Mouse (Mus musculus) heart, adult 18-20 months (tissue): ENCODE results near the gene Tox3. TPM values are rescaled to one million over a fixed set of nuclear protein-coding genes. Genes with fewer than 3 reads are reported as not detected.

Experiments
- DNase-seq, 2 experiments: peaks; one replicate each; pipeline ENCODE4 v3.0.0; 2021 to 2022; ENCODE audit warnings: mixed read lengths in 1 of 2
- total RNA-seq, 2 experiments: library from RNA; stranded (reverse); gene quantifications; 2 replicates each; pipeline ENCODE4 v1.2.3; 2021

The Tox3 gene
- total RNA-seq, 2 experiments from 2014 or later: 1.3 to 2.1 TPM

GRCm38 (mm10) chr8:90330377-90331285 lies 17.5 kb downstream of the Tox3 start:
- DNase-seq: no peak

GRCm38 (mm10) chr8:90323824-90324223 lies 24.3 kb downstream of the Tox3 start:
- DNase-seq: no peak

DNA sequence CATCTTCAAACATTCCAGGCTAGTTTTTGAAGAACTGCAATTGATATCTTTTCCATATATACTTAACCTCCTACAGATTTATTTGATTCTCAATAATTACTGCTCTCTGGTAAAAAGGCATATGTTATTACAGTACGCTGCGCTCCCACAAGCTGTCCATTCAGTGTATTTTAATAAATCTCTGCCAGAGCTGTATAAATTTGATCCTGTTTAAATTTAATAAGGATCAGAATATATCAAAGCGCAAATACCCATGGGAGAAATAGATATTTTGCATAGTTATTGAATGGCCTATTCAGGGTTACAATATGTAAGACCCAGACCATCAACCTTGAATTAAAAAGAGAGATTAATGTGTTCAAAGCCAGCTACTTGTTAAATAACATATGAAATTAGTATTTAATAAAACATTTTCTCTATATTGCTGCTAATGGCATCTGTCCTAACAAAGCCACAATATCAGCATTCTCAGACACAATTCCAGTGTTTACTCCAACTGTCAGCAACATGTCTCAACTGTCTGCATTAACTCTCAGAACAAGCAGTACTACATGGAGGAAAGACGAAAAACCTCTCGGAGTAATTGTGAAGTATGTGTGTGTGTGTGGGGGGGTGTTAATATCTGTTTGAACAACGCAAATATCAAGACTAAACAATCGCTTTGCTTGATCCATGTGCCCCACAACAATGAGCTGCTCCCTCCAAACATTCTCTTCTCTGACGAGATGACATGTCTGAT lies 25.3 kb downstream of the Tox3 start:
- no peak for DNase-seq

DNA sequence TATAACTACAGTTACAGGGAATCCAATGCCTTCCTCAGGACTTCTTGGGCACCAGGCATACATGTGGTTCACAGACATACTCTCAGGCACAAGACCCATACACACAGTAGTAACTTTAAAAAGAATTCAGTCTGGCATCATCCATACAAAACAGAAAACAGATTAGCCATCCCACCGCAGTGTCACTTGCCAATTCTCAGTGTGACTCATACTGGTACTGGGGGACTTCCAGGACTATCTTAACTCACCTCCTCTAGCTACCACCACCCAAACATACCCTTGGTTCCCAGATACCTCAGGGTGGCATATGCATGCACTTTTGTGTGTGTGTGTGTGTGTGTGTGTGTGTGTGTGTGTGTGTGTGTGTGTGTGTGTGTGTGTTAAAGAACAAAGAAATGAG lies 26.9 kb downstream of the Tox3 start:
- DNase-seq: no peak

DNA sequence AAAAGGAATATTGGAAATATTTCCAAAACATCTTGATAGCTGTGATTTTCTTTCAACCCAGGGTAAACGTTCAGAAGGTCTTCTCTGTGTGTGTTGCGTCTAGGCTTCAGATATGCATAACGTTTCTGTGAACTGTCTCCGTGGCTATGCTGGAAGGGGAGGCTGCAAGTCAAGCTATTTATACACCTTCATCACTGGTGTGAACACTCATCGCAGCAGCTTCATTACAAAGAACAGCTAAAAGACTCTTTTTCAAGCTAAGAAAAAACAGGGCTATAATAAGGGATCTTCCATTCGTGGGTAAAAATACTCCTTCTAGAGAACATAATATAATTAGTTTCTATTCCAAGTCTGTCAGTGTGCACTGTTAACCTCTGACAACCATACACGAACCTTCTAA lies 33.8 kb downstream of the Tox3 start:
- DNase-seq: no peak

DNA sequence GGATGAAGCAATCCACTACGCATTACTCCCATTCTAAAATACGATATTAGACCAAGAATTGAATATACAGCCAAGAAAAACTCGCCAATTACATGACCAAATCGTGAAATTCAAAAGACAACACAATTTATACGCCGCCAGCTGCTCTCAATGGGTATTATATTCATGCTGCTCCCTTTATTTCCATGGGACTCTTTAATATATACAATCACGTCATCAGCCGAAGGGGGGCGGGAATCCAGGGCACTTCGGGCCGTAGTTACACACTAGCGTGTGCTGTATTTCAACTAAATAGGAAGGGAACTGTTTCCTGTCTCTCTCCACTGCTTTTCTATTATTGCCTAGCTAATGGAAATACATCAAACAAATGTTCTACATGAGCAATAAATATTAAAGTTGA lies 45.2 kb downstream of the Tox3 start:
- no peak for DNase-seq

DNA sequence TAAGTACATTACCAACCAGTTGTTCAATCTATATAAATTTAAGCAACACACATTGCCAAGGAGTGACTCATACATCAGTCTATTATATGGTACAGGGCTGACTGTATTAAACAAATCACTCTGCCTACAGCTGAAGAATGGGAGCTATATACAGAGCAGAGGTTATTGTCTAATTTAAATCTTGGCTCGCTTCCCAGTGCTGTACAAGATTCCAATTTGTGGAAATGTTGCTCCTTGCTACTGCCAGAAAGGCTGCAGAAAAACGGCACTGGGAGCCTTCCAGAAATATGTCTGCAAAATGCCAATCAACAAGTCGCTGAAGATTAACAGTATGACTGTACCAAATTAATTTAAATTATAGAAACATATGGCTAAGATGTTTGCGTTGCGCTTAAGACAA lies 45.9 kb downstream of the Tox3 start:
- DNase-seq: peak; percentile 4 to 11

DNA sequence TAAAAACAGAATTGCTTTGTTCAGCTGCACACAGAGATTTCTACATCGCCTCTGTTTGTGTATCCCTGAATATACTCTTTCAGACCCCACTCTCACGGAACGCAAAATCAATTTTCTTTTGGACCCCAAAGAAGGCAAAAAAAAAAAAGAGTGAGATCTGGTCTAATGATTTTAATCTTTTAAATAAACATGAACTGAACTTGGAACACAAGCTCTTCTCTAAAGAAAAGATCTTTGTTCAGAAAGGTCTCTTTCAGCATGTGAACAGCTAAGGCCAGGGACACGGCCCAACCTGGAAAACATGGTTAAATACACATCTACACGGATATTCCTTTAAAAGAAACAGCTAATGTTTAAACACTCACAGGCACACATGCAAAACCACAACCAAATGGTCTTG lies 46.6 kb downstream of the Tox3 start:
- DNase-seq: no peak

DNA sequence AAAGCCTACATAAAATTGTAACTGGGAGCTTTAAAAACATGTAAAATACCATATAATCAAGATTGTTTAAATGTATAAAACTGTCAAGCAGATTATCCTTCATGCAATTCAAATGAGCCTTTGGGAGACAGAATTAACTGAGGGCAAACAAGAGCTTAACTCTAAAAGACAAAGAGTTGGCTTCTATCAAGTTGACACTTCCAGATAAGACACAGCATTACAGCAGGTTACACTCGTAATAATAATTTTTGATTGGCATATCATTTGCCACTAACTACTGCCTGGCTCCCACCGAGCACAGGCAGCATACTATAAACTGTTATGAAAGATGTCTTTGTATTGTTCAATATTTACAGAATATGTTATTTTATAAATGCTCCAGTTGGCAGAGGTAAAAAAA lies 47.2 kb downstream of the Tox3 start:
- DNase-seq: no peak

DNA sequence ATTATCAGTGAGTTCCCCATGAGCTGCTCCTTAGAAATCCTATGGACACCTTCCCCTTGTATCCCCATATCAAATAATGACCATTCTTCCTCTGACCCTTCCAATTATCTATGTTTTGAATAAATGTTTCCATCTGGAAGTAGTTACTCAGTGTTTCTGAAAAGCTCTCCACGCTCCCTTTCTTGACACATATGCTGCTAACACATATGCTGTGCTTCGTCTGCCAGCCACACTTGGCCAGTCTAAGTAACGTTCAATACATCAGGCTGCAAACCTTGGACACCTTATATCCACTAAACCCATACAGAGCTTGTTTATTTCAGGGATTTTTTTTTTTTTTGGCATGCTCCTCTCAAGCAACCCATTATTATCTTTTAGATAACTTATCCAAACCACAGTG lies 54.1 kb downstream of the Tox3 start:
- no peak for DNase-seq

- DNase-seq: no peak
These were observed 57.3 kb downstream of the Tox3 start for GRCm38 (mm10) chr8:90290811-90291210.

DNA sequence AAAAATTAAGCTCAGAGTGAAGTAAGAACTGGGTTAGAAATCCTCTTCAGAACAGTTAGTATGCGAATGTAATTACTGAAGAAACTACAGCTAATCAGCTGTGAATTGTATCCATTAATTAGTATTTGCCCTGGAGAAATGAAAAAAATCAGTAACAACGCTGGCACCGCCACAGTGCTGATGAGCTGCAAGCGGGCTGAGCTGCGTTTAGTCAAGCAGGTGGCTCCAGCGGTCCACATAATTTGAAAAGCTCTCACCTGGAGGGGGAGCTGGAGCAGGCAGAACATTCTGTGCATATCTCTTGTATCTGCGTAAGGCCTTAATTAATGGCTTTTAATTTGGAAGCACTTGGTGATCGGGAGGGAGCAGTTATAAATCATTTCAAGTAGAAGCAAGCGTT lies 71.4 kb downstream of the Tox3 start:
- DNase-seq: no peak

- DNase-seq: no peak
These were observed 75.0 kb downstream of the Tox3 start for GRCm38 (mm10) chr8:90273182-90273581.

DNA sequence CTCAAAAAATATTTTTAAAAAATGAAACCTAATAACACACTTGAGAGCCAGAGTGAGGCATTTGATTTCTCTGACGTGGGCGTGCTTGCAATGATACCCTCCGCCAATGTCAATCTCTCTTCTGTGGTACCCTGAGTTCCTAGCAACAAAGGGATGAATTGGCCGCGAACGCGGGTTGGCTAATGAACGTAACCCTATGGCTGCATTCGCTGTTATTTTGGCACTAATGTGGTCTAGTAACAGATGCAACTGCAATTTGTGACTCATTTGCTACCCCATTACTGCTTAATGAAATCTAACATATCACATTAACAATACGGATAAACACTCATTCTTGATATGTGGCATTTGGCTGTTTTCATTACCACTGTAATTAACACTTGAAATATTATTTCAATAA lies 76.2 kb downstream of the Tox3 start:
- no peak for DNase-seq

DNA sequence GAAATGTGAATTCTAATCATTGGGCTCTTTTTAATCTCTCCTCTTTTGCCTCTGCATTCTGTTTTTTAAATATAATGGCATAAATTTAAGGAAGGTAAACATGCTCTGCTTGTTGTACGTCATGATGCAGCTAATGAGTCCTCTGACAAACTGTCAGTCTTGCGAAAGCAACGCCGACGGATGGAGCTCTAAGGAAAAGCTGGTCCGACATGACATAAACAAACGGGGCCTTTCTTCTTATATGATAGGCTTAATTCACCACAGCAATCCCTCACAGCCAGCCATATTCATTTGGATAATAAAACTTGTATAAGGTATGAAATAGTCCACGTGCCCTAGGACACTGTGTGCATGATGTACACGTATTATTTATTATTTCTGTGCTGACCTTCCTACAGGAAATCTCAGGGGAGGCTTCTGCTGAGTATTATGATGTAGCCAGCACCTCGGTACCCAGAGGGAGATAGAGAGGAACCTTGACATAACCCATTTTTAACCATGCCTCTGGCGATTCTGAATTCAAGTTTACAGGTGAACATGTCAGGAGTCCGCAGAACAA lies 80.4 kb downstream of the Tox3 start:
- no peak for DNase-seq

DNA sequence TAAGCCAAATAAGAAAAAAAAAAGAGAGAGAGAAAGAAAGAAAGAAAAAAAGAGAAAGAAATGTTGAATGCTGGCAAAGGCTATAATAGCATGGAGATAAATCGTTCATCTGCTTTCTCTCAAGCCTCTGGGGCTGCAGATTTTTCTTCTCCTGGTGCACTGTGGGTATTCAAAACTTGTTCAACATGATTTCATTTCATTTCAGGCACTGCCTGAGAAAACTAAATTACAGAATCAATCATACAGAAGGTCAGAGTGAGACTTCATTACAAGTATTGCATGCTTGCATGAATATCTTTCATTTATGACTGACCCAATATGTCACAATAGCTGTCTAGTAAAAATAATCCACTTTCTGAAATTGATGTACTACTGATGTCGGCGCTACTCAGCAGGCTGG lies 81.2 kb downstream of the Tox3 start:
- DNase-seq: no peak

DNA sequence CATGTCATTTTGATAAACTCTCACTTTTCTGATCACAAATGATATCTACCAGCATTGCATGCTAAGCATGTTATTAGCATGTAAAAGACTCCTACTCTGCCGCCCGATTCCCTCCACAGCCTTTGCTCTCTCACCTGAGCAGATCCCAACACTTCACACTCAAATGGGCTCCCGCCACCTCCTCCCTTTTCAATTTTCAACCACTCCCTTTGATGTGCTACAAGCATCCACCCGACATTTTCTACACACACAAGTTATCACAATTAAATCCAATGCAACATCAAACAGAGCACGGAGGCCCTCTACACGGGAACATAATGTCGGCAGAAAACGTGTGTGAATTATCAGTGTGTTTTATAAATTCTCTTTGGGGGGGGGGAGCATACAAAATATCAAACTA lies 81.9 kb downstream of the Tox3 start:
- DNase-seq: no peak

- no peak for DNase-seq
These were observed 93.8 kb downstream of the Tox3 start for GRCm38 (mm10) chr8:90254158-90254867.

DNA sequence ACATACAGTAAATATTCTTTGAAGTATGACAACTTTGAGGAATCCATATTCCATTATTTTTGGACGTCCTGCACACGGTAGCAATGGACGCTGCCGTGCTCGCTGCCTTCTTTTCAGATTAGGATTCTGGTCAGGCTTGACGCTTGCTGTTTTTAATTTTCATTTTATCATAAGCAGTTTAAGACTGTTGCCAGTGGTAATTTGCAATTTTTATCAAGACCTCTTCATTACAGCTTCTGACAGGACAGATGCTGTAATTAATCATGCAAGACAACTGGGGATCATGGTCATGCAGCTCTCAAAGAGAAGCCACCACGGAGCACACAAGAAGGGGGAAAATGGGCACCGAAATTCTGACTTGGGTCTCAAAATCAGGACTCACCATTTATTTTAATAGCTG lies 101.8 kb downstream of the Tox3 start:
- DNase-seq: no peak

DNA sequence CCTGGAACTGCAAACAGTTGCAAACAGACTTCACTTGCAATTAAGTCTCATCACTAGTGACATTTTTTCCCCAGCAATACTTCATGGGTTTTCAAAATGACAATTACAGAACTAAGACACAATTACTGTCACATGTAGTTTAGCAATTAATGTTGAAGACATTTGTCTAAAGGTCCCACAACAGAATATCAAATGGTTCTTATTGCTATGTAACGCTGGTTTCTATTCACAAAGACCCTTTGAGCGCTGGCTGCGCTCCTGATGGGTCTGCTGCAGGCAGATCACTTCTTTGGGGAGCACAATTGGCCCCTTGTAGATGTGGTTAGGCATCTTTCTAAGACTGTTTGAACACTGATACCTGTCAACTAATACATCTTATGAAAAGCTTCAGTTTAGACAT lies 102.3 kb downstream of the Tox3 start:
- DNase-seq: no peak

- no peak for DNase-seq
These were observed 103.0 kb downstream of the Tox3 start for GRCm38 (mm10) chr8:90245187-90245586.

- peak; percentile 7 to 10 for DNase-seq
These were observed 103.5 kb downstream of the Tox3 start for GRCm38 (mm10) chr8:90244458-90245145.
